Comparison of ENCODE assay signal across 22 mouse cellular contexts in genomic region chr17:24119446-24119845, GRCm38 (mm10). TPM values are rescaled to one million over a fixed set of nuclear protein-coding genes. Genes with fewer than 3 reads are reported as not detected.
DNase-seq lines count a peak whose midpoint lies in the region; TF ChIP-seq lines count a peak whose summit lies in the region.
"Had no signal": no experiment of that assay in that cellular context is flagged by ENCODE, and none has a peak within 500 bp of the region (broad histone marks: within the 10 kb centered on the region; RNA-seq: fewer than 3 reads in every experiment).

No protein-coding gene starts in this region.

- no peak for TF ChIP-seq CTCF in thymus, adult 2 months (IDR thresholded peaks at IDR 0.05; ENCODE audit: borderline replicate concordance, control insufficient read depth, extremely low read depth, insufficient read depth, low read length, poor library complexity)

- no peaks in the 10 kb centered on the region for H3K27me3 ChIP-seq in myocyte (ENCODE audit: control insufficient read depth, insufficient read depth, insufficient read length)
- no peaks in the 10 kb centered on the region for H3K27me3 ChIP-seq in thymus, adult 2 months (ENCODE audit: control insufficient read depth, insufficient read depth, low read length)
- H3K27me3 ChIP-seq: CH12.LX; embryonic facial prominence, embryonic 12.5 days; embryonic facial prominence, embryonic 15.5 days; forebrain, embryonic 13.5 days; hindbrain, embryonic 13.5 days; intestine, embryonic 15.5 days had no signal

- DNase-seq in adrenal gland, postnatal 25 days: peak; percentile 12
- no peak for DNase-seq in adrenal gland, postnatal 4 days (ENCODE audit: low spot score in 2 of 2)
- DNase-seq in NIH3T3 (ENCODE audit: low read depth) (peak; percentile 95), liver (no peak)
- DNase-seq in thymus, adult 2 months: no peak
- DNase-seq: adrenal gland, adult 2 months; adrenal gland, postnatal 14 days; cerebellum, adult 11 months; cerebellum, adult 9-11 months; gastrocnemius, adult 2 months; gastrocnemius, postnatal 14 days; heart, adult 11 months; kidney, adult 11 months had no signal

- TF ChIP-seq POLR2A in myocyte (IDR thresholded peaks at IDR 0.05; ENCODE audit: insufficient read length, low read depth): no peak
- no peak for TF ChIP-seq POLR2A in thymus, adult 2 months (IDR thresholded peaks at IDR 0.05; ENCODE audit: control insufficient read depth, extremely low read depth, insufficient read depth, low read length, poor library complexity)

- H3K4me3 ChIP-seq in myocyte: no peak overlapping the region
- H3K4me3 ChIP-seq in thymus, adult 2 months (ENCODE audit: control insufficient read depth, insufficient read depth, low read length): no peak overlapping the region
- H3K4me3 ChIP-seq: embryonic facial prominence, embryonic 12.5 days; embryonic facial prominence, embryonic 15.5 days; forebrain, embryonic 13.5 days; gastrocnemius, adult 2 months; hindbrain, embryonic 10.5 days; hindbrain, embryonic 13.5 days; intestine, embryonic 15.5 days had no signal

- H3K4me1 ChIP-seq in thymus, adult 2 months (replicated peaks; ENCODE audit: control insufficient read depth, insufficient read depth, low read length): no peaks in the 10 kb centered on the region
- H3K4me1 ChIP-seq: embryonic facial prominence, embryonic 12.5 days; hindbrain, embryonic 10.5 days; hindbrain, embryonic 13.5 days; intestine, embryonic 15.5 days had no signal

- H3K27ac ChIP-seq in thymus, adult 2 months (ENCODE audit: control insufficient read depth, insufficient read depth, low read length): no peak overlapping the region
- H3K27ac ChIP-seq: embryonic facial prominence, embryonic 12.5 days; embryonic facial prominence, embryonic 15.5 days; forebrain, embryonic 13.5 days; gastrocnemius, adult 2 months; hindbrain, embryonic 10.5 days; hindbrain, embryonic 13.5 days; intestine, embryonic 15.5 days had no signal

- H3K79me2 ChIP-seq in myocyte (ENCODE audit: control insufficient read depth, insufficient read depth): peaks cover 80% of the 10 kb centered on the region

- H3K4me2 ChIP-seq in myocyte (ENCODE audit: low read depth): peak overlapping the region; percentile 43
- H3K4me2 ChIP-seq: embryonic facial prominence, embryonic 12.5 days; embryonic facial prominence, embryonic 15.5 days; forebrain, embryonic 13.5 days; heart, embryonic 11.5 days; hindbrain, embryonic 13.5 days; intestine, embryonic 15.5 days had no signal

- WGBS in thymus, adult 2 months: 87% methylated on average over 3 of the region's 3 CpGs

- no peak overlapping the region for H3ac ChIP-seq in myocyte (ENCODE audit: control insufficient read depth, insufficient read length)

- H3K36me3 ChIP-seq in myocyte (ENCODE audit: control insufficient read depth, insufficient read depth): no peaks in the 10 kb centered on the region
- H3K36me3 ChIP-seq in thymus, adult 2 months (ENCODE audit: control insufficient read depth, insufficient read depth, low read length): no peaks in the 10 kb centered on the region
- H3K36me3 ChIP-seq: embryonic facial prominence, embryonic 12.5 days; embryonic facial prominence, embryonic 15.5 days; hindbrain, embryonic 13.5 days; intestine, embryonic 15.5 days had no signal

TF ChIP-seq in myocyte, 11 proteins besides CTCF, POLR2A, EP300 and RAD21:
- TF ChIP-seq TCF12 (IDR thresholded peaks at IDR 0.05; ENCODE audit: insufficient read depth, poor library complexity, severe bottlenecking) (no peak), MAX (IDR thresholded peaks at IDR 0.05; ENCODE audit: low read depth) (no peak), MYOG (IDR thresholded peaks at IDR 0.05; ENCODE audit: control insufficient read depth in 1 of 3, insufficient read depth in 1 of 3, insufficient read length in 2 of 3, low read depth in 2 of 3) (no peak), E2F4 (IDR thresholded peaks at IDR 0.05; ENCODE audit: insufficient read depth) (no peak), CEBPB (IDR thresholded peaks at IDR 0.05; ENCODE audit: insufficient read depth, poor library complexity, severe bottlenecking) (peak; percentile 49; the same call in 1 of the 2 replicates)

RNA-seq across cellular contexts. Expression of gene Pdpk1, which starts 31.3 kb away (rescaled TPM):
- total RNA-seq in adrenal gland, postnatal 25 days (2021): 52.0 and 57.2 TPM in 2 replicates
- total RNA-seq in adrenal gland, postnatal 4 days (2021): 10 to 100 TPM; 51.0 to 51.8 TPM
- polyA plus RNA-seq in myocyte (2012; fragmentation: generic; extraction: Trizol): 10.1 TPM
- polyA plus RNA-seq in thymus, adult 2 months (2012; rRNA removed): 56.6 and 57.8 TPM in 2 replicates

RNA-seq across cellular contexts. Expression of gene Amdhd2, which starts 44.1 kb away (rescaled TPM):
- total RNA-seq in adrenal gland, postnatal 25 days (2021): 38.1 and 45.6 TPM in 2 replicates
- total RNA-seq in adrenal gland, postnatal 4 days (2021): 10 to 100 TPM; 44.9 to 46.8 TPM
- polyA plus RNA-seq in myocyte (2012; fragmentation: generic; extraction: Trizol): 29.8 TPM
- 48.2 and 57.6 TPM in 2 replicates for polyA plus RNA-seq in thymus, adult 2 months (2012; rRNA removed)

RNA-seq across cellular contexts. Expression of gene Kctd5, which starts 46.2 kb away (rescaled TPM):
- total RNA-seq in adrenal gland, postnatal 25 days (2021): 15.4 and 17.2 TPM in 2 replicates
- total RNA-seq in adrenal gland, postnatal 4 days (2021): 10 to 100 TPM; 34.4 to 34.5 TPM
- polyA plus RNA-seq in myocyte (2012; fragmentation: generic; extraction: Trizol): 41.5 TPM
- polyA plus RNA-seq in thymus, adult 2 months (2012; rRNA removed): 38.9 and 44.6 TPM in 2 replicates

RNA-seq across cellular contexts. Expression of gene Atp6v0c, which starts 50.1 kb away (rescaled TPM):
- 412 and 427 TPM in 2 replicates for total RNA-seq in adrenal gland, postnatal 25 days (2021)
- 100 to 1,000 TPM; 344 to 347 TPM for total RNA-seq in adrenal gland, postnatal 4 days (2021)
- polyA plus RNA-seq in myocyte (2012; fragmentation: generic; extraction: Trizol): 432 TPM
- polyA plus RNA-seq in thymus, adult 2 months (2012; rRNA removed): 977 and 1,122 TPM in 2 replicates

Comparison
In these comparisons a context has a peak if more than half of its experiments do, and no peak if none do; other contexts are left out.
1. DNase-seq: peak in adrenal gland, postnatal 25 days (single experiment) and NIH3T3 (single experiment); none in adrenal gland, postnatal 4 days (0 of 2), thymus, adult 2 months (single experiment) and liver (single experiment).